Mouse (Mus musculus): ENCODE measurements around the gene Tbkbp1. TPM values are rescaled to one million over a fixed set of nuclear protein-coding genes. Genes with fewer than 3 reads are reported as not detected.

The Tbkbp1 gene
- 1 to 10 TPM in 1 of 2 experiments, under 1 TPM in 1; 0.30 to 1.1 TPM for polyA plus RNA-seq (2017; shearing (Covaris generic))

DNA sequence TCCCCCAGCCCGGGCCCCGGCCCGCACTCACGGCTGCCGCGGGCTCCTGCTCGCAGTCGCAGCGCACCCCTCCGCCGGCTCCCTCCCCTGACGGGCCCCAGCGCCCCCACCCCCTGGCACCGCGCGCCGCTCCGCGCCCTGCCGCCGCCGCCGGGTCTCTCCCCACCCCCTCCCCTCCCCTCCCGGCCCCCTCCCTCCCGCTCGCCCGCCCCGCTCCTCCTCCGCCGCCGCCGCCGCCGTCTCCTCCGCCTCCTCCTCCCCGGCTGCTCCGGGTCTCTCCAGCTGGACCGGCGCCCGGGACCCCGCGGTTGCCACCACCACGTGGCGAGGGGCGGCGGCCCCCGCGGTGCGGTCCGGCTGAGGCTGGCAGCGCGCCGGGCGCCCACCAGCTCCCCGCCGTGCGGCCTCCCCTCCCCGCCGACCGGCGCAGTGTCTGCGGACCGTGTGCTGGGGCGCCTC, at the start of gene Tbkbp1:
Gene Tbkbp1 (minus strand): TSS at position 153 of the 459 bp plus-strand sequence.

DNA sequence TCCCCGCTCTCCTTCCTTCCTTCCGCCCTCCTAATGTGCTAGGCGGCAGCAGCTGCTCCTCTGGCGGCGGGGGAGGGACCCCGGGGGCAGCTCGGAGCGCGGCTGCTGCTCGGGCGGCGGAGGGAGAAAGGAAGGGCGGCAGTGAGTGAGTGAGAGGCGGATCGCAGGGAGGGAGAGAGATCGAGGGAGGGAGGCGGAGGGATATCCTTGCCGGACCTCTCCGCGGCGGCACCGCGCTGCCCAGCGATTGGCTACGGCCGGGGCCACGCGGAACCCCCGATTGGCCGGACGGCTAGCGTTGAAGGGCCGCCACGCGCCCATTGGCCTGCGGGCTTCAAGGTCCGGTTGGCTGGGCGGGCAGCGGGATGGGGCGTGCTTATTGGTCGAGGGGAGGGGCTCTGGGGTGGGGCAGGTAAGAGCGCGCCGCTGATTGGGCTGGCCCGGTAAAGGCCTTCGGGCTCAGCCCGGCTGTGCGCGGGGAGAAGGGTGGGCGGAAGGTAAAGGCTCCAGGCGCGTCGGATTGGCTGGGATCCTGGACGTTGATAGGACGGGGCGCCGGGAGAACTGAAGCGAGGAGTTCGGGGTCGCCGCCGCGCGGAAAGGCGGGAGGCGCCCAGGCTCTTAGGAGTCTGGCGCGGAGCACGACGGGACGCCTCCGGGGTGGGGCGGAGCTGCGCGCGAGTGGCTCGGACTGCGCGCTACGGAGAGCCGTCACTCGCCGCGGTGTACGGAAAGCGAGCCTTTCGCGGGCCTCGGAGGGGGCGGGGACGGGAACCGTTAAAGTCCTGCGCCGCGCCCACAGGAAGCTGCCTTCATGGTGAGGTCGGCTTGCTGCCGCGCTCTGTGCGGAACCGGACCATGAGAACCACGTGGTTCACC, 36.7 kb upstream of the Tbkbp1 start, which contains the start of gene Kpnb1:
Gene Kpnb1 (minus strand): TSS at position 118 of the 879 bp plus-strand sequence.

DNA sequence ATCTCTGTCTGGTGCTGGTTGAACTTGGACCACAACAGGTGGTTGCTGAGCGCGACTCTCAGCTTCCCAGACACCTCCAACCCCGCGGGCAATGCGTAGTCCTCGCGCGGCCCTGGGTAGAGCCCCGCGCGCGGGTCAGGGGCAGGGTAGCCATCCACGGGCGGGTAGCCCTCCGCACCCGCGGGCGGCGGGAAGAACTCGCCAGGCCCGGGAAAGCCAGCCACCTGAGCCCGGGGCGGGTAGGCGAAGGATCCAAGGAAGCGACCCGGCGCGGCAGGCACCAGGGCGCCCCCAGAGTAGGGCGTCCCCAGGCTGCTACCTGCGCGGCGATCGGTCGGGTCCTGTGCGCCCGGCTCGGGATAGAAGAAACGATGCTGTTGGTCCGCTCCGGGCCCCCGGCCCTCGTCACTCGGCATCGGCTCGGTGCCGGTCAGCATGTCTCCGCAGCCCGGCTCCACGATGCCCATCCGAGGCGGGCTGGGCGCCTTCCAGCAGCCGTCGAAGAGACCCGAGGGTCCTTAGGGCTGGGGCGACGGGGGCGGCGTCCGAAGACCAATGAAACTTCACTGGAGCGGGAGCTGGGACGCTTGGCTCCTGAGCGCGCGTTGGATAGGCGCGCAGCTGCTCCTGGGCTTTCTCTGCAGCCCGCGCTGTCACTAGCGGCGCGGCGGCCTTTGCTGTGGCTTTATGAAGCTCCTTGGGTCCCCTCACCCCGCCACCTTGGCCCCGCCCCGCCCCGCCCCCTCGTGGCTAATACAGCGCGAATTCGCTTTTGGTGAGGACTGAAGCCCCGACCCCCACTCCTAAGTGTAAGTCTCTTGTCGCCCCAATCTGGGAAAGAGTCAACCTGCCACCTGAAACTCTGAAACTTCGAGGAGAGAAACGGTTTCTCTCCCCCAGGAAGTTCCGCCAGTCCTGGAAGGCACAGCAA, 36.4 kb downstream of the Tbkbp1 start, which contains the start of gene Tbx21:
Gene Tbx21 (minus strand): TSS at position 661 of the 931 bp plus-strand sequence.

Other genes with a start within 250 kb of the Tbkbp1 start
- 10 to 100 TPM; 64.1 to 95.4 TPM for gene Cdk5rap3, start 235.0 kb downstream of the Tbkbp1 start, polyA plus RNA-seq (2017; shearing (Covaris generic))
- gene Prr15l, start 223.4 kb downstream of the Tbkbp1 start, polyA plus RNA-seq (2017; shearing (Covaris generic)): under 1 TPM; 0.48 to 0.70 TPM
- gene Pnpo, start 207.5 kb downstream of the Tbkbp1 start, polyA plus RNA-seq (2017; shearing (Covaris generic)): 10 to 100 TPM; 32.8 to 42.0 TPM
- gene Sp2, start 168.5 kb downstream of the Tbkbp1 start, polyA plus RNA-seq (2017; shearing (Covaris generic)): 10 to 100 TPM; 53.2 to 80.2 TPM
- 10 to 100 TPM; 26.1 to 30.2 TPM for gene Sp6, start 138.1 kb downstream of the Tbkbp1 start, polyA plus RNA-seq (2017; shearing (Covaris generic))
- 10 to 100 TPM in 1 of 2 experiments, 1 to 10 TPM in 1; 8.8 to 14.8 TPM for gene Scrn2, start 121.6 kb downstream of the Tbkbp1 start, polyA plus RNA-seq (2017; shearing (Covaris generic))
- gene Lrrc46, start 110.1 kb downstream of the Tbkbp1 start, polyA plus RNA-seq (2017; shearing (Covaris generic)): under 1 TPM; 0.16 to 0.98 TPM
- 10 to 100 TPM; 74.3 TPM for gene Mrpl10, start 109.9 kb downstream of the Tbkbp1 start, polyA plus RNA-seq (2017; shearing (Covaris generic))
- 10 to 100 TPM; 30.6 to 33.7 TPM for gene Osbpl7, start 100.9 kb downstream of the Tbkbp1 start, polyA plus RNA-seq (2017; shearing (Covaris generic))
- 10 to 100 TPM; 31.0 to 50.0 TPM for gene Tbx21, start 36.2 kb downstream of the Tbkbp1 start, polyA plus RNA-seq (2017; shearing (Covaris generic))
- 10 to 100 TPM; 22.6 to 25.1 TPM for gene Kpnb1, start 36.4 kb upstream of the Tbkbp1 start, polyA plus RNA-seq (2017; shearing (Covaris generic))
- gene Npepps, start 129.1 kb upstream of the Tbkbp1 start, polyA plus RNA-seq (2017; shearing (Covaris generic)): 10 to 100 TPM; 35.4 to 45.5 TPM
- 10 to 100 TPM; 23.0 to 26.3 TPM for gene Mrpl45, start 164.2 kb upstream of the Tbkbp1 start, polyA plus RNA-seq (2017; shearing (Covaris generic))
- 1 to 10 TPM in 1 of 2 experiments, under 1 TPM in 1; 0.14 to 1.8 TPM for gene Gpr179, start 200.6 kb upstream of the Tbkbp1 start, polyA plus RNA-seq (2017; shearing (Covaris generic))
- gene Socs7, start 211.1 kb upstream of the Tbkbp1 start, polyA plus RNA-seq (2017; shearing (Covaris generic)): 1 to 10 TPM; 1.4 to 2.5 TPM

All from inflammation-experienced regulatory T-cells (primary cell).